20 mouse cellular contexts compared by ENCODE assay signal in genomic region chr11:75311751-75312150, GRCm38 (mm10). TPM values are rescaled to one million over a fixed set of nuclear protein-coding genes. Genes with fewer than 3 reads are reported as not detected.
DNase-seq lines count a peak whose midpoint lies in the region; TF ChIP-seq lines count a peak whose summit lies in the region.
"Had no signal": no experiment of that assay in that cellular context is flagged by ENCODE, and none has a peak within 500 bp of the region (broad histone marks: within the 10 kb centered on the region; RNA-seq: fewer than 3 reads in every experiment).

No protein-coding gene starts in this region.

- no peak overlapping the region for H3K4me3 ChIP-seq in layer of hippocampus, adult 2 months
- H3K4me3 ChIP-seq: embryonic facial prominence, embryonic 13.5 days; embryonic facial prominence, embryonic 15.5 days; erythroblast, embryonic 14.5 days; forebrain, embryonic 10.5 days; forebrain, embryonic 12.5 days had no signal

- TF ChIP-seq CTCF in layer of hippocampus, adult 2 months (conservative IDR thresholded peaks at IDR 0.05), result no peak

- H3K27ac ChIP-seq in layer of hippocampus, adult 2 months, result peak overlapping the region; percentile 80
- H3K27ac ChIP-seq: embryonic facial prominence, embryonic 13.5 days; embryonic facial prominence, embryonic 15.5 days; forebrain, embryonic 10.5 days; forebrain, embryonic 12.5 days had no signal

- no peak for DNase-seq in layer of hippocampus, adult 2 months (ENCODE audit: low spot score in 2 of 2)
- DNase-seq in layer of hippocampus, postnatal 36 days, result no peak
- peak; percentile 30 for DNase-seq in MN1 (ENCODE audit: low spot score)
- peak; percentile 43 for DNase-seq in brain, adult 2 months (ENCODE audit: low read depth, low spot score)
- no peak for DNase-seq in urinary bladder, postnatal 14 days (ENCODE audit: low spot score)
- DNase-seq: adrenal gland, adult 8-10 months; adrenal gland, postnatal 14 days; adrenal gland, postnatal 36 days; cerebellum, adult 11 months; cerebellum, adult 18-20 months; cerebellum, adult 8-10 months; cerebellum, adult 9-11 months; cerebellum, postnatal 14 days; cerebellum, postnatal 36 days; embryo, embryonic 11 days had no signal

RNA-seq across cellular contexts. Expression of gene Rpa1, which starts 36.4 kb away (rescaled TPM):
- 10 to 100 TPM; 64.1 to 67.0 TPM for total RNA-seq in layer of hippocampus, adult 2 months (2021)
- 10 to 100 TPM; 58.5 to 60.8 TPM for total RNA-seq in layer of hippocampus, postnatal 36 days (2021)

RNA-seq across cellular contexts. Expression of gene Smyd4, which starts 36.5 kb away (rescaled TPM):
- total RNA-seq in layer of hippocampus, adult 2 months (2021), result 10 to 100 TPM; 14.9 to 16.7 TPM
- 10 to 100 TPM; 12.8 to 14.4 TPM for total RNA-seq in layer of hippocampus, postnatal 36 days (2021)

Comparison
In these comparisons a context has a peak if more than half of its experiments do, and no peak if none do; other contexts are left out.
1. DNase-seq: peak in MN1 (single experiment) and brain, adult 2 months (single experiment); none in layer of hippocampus, adult 2 months (0 of 2), layer of hippocampus, postnatal 36 days (0 of 2) and urinary bladder, postnatal 14 days (single experiment).